Mouse (Mus musculus) common myeloid progenitor, adult 5-6 weeks (primary cell): ENCODE results near the gene Adh6b. TPM values are rescaled to one million over a fixed set of nuclear protein-coding genes. Genes with fewer than 3 reads are reported as not detected.

Experiments
- ATAC-seq: replicated peaks from 2 replicates; pipeline ENCODE4 v1.8.0; 2016; ENCODE audit warnings: low read depth, mild to moderate bottlenecking, moderate TSS enrichment, inconsistent platforms; ENCODE audit not compliant: poor library complexity, severe bottlenecking
- total RNA-seq: library from RNA; stranded (forward); fragments of 200-1000, 187-1606 nt; gene quantifications from 2 replicates; pipeline ENCODE4 v1.2.3, GENCODE M21; 2017

The Adh6b gene
- total RNA-seq = not detected in 2 replicates

DNA sequence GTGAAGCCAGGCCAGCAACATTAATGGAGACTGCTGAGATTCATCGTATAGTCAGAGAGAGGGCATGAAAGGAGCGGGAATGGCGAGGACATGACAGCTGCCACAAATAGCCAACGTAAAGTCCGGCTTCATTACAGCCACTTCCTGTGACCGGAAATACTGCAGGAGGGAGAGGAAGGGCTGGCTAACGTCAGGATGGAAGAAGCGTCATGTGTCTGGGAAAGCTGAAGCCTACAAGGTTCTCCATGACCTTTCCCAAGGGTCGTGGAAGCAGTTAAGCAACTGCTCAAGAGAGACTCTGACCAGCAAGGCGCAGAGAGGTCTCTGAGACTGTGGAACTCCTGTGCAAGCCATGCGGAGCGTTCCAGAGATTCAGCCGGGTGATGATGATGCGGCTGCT is at the start of gene Adh6b:
TSS of gene Adh6b (plus strand) at position 305 of the 400 bp plus-strand sequence.
- no peak for ATAC-seq

DNA sequence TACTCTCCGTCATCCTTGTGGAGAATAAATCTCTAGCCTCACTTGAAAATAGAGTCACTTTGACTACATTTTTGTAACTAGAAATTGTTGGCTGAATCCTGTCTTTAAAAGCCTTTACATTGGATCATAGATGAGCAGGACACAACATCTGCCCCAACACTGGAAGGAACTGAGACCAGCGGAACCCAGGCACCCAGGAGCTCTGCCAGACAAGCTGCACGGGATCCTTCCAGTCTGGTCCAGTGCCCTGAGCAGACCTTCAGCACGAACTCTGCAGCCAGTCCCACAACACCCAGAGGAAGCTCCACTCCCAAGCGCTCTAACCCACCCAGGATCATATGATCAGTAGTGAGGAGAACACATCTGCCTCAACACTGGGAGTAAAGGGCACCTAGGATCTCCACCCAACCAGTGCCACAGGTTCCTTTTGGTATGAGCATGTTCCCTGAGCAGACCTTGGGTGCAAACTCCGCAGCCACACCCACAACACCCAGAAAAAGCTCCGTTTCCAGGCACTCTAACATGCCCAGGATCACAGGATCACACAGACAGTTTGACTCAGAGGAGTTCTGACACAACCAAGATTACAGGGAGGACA is 48.2 kb upstream of the Adh6b start:
- ATAC-seq = no peak

DNA sequence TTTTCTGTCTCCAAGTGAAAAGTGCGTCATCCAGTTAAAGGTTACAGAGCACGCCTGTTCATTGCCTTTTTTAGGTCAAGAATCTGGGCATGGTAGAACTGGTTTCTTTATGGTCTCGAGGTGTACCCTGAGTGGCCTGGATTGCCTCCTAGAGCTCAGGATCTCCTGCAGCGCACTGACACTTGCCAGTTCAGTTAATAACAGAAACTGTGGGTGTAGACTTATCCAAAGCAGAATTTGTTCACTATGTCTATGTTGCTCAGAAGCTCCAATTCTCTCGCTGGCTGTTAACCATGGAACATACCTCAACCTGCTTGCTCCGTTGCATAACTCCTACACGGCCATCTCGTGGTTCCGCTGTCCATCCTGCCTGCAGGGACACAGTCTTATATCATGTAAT is 41.4 kb upstream of the Adh6b start:
- no peak for ATAC-seq

GRCm38 (mm10) chr3:138302676-138303075 is 38.9 kb upstream of the Adh6b start:
- ATAC-seq = no peak

DNA sequence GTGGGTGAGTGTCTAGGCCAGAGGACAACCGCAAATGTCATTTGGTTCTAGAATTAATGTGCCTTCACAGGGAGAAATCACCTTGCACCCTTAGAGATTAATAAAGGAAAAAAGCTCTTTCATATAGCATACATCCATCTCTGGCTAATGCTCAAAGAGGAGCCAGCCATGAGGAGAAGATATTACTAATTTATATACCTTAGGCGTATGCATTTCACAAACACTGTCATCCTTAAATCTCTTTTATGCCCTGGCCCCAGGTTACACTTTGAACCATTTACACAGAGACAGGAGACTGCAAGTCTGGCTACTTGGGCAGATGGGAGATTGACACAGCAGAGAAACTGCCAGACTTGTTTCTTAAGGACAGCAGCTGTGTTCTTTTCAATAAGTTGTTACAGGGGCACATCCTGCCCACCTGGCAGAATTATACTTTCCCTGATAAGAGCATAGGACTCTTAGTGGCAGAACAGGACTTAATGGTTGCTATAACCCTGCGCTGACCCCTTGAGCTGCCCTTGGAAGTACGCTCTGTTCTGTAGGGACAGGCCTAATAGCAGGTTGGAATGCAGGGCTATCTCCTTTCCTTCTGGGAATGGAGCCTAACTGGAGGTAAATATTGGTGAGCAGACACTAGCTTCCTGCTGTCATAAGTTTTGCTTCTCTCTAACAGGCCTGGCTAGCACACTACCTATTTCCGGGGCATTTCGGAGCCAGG is 37.6 kb upstream of the Adh6b start:
- no peak for ATAC-seq

GRCm38 (mm10) chr3:138304489-138304871 is 37.1 kb upstream of the Adh6b start:
- ATAC-seq = no peak

DNA sequence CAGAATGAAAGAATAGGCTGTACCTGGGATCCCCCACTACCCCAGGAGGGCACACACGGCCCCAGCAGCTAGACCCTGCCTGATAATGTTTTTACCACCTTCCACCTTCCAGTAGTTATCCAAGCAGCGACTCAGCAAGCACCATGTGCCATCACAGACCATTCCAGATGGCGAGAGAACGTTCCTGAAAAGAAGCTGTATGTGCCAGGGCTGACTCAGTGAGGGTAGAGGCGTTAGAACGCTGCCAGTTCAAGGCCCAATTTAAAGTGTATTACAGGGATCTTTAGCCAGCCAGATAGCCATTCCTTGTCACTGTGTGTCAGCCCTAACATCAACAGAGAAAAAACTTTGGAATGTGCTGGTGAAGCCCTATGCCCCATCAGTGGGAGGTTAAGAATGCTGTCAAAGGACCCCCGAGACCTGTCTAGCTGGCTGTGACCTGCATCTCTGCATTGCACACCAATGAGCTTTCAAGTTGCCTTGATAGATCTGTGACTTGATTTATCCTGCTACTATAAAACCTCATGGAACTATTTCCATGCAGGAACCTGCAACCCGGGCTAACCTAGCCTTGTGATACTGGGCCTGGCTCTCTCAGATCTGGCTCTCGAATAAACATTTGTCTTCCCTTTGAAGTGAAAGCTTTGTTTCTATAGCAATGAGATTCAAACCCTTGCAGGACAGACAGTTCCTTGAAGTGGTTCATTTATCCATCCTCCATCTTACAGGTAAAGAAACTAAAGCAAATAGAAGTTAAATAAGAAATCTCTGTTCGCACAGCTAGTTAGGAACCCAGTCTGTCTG is 35.9 kb upstream of the Adh6b start:
- ATAC-seq = no peak

- ATAC-seq = no peak
These were observed 35.3 kb upstream of the Adh6b start for GRCm38 (mm10) chr3:138306290-138306683.

GRCm38 (mm10) chr3:138309910-138310309 is 31.7 kb upstream of the Adh6b start:
- no peak for ATAC-seq

DNA sequence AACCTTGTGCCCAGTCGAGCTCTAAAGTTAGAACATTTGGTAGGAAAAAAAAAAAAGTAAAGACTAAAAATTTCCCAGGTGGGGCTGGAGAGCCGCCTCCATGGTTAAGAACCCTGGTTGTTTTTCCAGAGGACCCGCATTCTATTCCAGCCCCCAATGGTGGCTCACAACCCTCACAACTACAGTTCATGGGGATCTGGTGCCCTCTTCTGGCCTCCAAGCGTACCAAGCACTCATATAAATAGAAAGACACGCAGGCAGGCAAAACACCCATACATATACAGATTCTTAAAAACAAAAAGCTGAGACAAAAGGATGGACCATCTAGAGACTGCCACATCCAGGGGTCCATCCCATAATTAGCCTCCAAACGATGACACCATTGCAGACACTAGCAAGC is 30.6 kb upstream of the Adh6b start:
- ATAC-seq = no peak

DNA sequence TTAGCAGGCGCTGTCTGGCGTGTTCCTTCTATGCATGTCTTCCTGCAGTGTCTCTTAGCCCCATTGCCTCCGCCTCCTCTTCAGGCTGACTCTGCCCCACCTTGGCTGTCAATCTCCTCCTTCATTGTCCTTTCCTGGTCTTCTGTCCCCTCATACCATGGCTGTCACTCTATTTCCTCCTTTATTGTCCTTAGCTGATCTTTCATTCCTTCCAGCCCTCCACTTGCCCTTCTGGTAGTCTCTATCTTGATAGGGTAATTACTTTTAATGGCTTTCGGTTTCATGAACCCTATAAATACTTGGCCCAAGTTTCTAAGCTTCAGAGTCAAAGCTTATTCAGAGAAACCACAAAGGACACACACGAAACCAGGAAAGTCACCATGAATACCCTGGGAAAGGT is 28.6 kb upstream of the Adh6b start, which contains the start of gene Adh6a:
TSS of gene Adh6a (plus strand) at position 322 of the 400 bp plus-strand sequence.
- ATAC-seq = no peak

DNA sequence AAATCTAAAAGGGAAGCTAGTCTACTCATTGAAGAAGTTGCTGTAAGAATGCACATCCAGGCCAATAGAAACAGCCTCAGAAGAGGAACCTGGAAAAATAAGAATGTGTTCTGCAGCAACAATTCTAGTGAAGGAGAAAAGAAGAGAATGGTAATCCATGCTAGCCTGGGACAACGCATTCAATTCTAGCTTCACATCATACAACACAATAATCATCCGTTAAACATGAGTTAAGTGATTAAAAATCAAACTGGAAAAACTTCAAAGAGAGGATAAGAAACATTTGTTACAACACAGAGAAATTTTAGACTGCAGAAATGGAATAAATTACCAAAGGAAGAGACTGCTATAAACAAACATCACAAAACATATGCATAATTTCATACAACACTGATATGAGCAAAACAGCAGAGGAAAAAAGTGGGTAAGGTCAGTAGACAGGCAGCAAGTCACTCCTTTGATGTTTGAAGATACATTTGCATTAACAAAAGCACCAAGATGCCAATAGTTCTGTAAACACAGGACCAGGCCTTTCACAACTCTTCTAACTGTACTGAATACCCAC is 24.6 kb upstream of the Adh6b start:
- no peak for ATAC-seq

DNA sequence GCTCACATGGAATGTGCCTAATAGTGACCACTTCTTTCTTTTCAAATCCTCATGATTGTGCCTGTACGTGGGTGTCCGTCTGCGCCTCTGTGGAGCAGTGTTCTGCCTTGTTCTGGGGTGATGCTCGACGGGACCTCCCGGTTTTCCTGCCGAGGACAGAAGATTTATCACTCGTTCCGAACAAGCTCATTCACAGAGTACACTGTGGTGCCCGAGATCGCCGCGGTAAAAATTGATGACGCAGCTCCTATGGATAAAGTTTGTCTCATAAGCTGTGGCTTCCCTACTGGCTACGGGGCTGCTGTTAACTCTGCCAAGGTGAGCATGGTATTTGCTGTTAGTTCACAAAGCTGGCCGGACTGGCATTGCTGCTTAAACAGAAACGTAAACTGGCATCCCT is 16.6 kb upstream of the Adh6b start:
- ATAC-seq = no peak

DNA sequence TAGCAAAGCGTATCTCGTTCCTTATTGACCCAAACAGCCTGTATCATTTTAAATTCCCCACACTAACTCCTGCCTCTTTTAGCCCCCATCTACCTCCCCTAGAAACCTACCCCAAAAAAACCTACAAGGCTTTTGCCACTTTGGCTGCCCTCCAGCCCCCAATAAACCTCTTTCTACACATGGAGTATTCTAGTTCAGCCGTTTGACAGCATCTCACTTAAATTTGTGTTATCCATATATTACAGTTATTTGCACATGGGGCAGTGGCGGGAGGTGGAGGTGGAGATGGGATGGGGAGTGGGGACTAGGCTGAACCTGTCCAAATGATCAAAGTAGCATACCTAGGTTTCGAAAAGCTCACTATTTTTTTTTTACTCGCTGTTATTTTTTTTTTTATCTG is 16.1 kb upstream of the Adh6b start:
- ATAC-seq = no peak

- ATAC-seq = no peak
These were observed 7.7 kb upstream of the Adh6b start for GRCm38 (mm10) chr3:138333910-138334309.

DNA sequence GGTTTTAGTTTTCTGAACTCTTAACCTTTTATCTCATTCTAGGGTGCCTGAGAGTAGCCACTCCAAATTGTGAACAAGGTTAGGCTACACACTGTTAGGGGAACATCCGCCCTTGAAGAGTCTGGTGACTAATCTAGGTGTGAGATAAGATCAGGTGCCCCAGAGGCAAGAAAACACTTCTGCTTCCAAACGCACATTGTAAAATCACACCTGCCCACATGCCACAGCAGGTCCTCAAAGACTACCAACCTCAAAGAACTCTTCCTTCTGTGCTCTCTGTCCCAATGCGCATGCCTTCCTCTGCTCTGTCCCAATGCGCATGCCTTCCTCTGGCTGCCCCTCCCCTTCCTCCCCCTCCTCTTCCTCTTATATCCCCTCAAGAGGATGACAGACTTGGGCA is 7.3 kb upstream of the Adh6b start:
- no peak for ATAC-seq

DNA sequence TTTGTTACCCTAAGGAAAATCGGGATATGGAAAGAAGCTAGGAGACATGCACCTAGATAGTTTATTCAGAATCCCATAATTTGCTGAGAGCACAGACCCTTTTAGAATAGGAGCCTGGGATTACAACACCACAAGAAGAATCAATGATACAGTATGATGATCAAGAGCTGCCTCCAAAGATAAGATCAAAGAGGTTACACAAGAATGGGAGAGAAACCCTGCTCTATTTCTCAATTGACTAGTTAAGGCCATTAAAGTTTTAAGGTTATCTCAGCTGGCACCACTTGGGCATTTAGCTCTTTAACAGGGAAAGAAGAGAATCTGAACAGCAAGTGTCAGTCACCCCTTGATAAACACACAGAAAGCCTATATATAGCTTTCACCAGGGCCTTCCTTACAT is 6.0 kb upstream of the Adh6b start:
- ATAC-seq = no peak

DNA sequence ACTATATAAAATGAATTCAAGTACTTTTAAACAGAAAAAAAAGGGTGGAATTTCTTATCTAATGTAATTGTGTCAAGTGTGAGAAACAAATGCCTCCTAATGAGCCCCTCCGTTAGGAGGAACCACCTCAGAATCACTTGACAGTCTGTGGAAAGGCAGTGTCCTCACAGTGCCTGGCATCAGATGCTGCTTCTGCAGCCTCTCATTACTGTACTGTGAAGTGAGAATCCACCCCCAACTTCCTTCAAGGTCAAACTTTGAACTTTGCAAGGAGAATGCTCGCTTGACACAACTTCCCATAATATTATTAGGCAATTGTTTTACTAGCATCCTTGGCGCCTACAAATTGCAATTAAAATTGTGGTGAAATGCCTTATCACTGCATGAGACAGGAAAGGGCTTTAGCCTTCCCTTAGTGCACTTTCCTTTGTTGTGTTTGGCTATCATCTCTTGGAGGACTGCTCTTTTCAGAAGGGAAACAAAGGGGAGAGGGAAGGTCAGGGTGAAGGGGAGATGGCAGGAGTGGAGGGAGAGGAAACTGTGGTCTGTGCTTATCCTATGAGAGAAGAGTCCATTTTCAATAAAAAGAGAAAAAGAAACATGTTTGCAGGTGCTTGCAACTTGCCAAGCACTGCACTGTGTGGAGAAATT is 5.3 kb upstream of the Adh6b start:
- no peak for ATAC-seq

DNA sequence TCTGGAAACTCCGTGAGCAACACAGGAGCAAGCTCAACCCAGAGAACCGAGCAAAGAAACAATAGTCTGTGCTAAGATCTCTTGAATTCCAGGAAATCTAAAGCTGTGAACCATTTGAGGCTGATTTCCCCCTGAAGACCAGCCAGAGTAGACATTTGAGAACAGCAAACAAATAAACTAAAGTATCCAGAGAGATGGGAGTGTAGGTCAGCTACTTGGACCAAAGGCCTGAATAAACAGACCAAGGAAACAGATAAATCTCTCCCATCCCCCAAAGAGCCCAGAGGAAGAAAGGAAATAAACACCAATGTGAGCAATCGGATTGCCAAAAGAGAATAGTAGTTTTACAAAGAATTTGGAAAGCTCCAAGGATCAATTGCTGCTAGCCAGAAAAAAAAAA is 5.5 kb downstream of the Adh6b start:
- ATAC-seq = no peak

- no peak for ATAC-seq
These were observed 10.6 kb downstream of the Adh6b start for GRCm38 (mm10) chr3:138352012-138352809.
